Mouse (Mus musculus) kidney, postnatal 25 days (tissue): ENCODE measurements at regions not wholly inside any gene's neighbourhood (a gene's known extent, or its start where the extent isn't known, plus 50 kb on each side); places are given as distances from the start of the nearest gene placed in this dataset.
A peak's percentile ranks its signal among the peaks of the same experiment; 100 is the strongest.

ENCODE experiments used
- DNase-seq, 2 experiments: peaks; one replicate each; pipeline ENCODE4 v3.0.0; 2021; ENCODE audit warnings: mixed read lengths in 2 of 2

- no peak for DNase-seq
Observed at GRCm38 (mm10) chr8:79514655-79515278, 115.4 kb upstream of the Smad1 start.

GRCm38 (mm10) chr8:79508597-79508996 lies 109.3 kb upstream of the Smad1 start:
- no peak for DNase-seq

DNA sequence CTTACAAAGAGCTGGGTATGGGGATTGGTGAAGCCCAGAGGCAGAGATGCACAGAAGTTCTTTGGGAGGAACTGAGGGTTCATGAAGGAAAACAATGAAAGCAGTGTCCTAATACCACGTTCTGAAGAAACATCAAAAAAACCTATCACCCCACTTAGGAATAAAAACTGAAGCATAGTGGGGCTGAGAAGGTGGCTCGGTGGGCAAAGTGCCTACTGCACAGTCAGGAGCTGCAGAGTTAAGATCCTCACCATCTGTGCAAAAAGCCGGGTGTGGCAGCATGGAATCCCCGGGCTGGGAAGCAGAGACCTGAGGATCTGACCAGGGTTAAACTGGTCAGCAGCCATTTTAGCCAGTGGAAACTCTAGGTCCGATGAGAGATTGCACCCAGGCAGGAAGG lies 106.1 kb upstream of the Smad1 start:
- no peak for DNase-seq

- no peak for DNase-seq
Observed at GRCm38 (mm10) chr8:79503906-79504305, 104.6 kb upstream of the Smad1 start.

GRCm38 (mm10) chr8:79502062-79502461 lies 102.7 kb upstream of the Smad1 start:
- DNase-seq, result no peak

DNA sequence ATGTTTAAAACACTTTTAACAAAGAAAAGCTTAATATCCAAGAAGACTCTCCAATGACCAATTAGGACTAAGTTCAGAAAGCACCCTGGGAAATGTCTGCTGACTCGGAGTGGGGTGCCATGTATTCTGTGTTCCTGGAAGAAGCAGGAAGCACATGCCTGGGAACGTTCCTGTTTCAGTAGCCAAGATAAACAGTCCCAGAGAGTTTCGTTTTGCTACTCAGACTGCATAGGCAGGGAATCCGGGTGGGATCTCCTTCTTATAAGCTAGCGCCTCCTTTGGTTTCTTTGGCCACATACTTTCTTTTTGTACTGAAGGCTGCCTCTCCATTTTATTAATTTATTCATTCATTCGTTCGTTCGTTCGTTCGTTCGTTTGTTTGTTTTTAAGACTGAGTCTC lies 101.9 kb upstream of the Smad1 start:
- peak; percentile 39 to 63 for DNase-seq

- no peak for DNase-seq
Observed at GRCm38 (mm10) chr8:79499258-79499657, 99.9 kb upstream of the Smad1 start.

GRCm38 (mm10) chr8:79498611-79499010 lies 99.3 kb upstream of the Smad1 start:
- DNase-seq, result peak in 1 of 2 experiments; percentile 5

GRCm38 (mm10) chr8:79491156-79491698 lies 91.9 kb upstream of the Smad1 start:
- no peak for DNase-seq

DNA sequence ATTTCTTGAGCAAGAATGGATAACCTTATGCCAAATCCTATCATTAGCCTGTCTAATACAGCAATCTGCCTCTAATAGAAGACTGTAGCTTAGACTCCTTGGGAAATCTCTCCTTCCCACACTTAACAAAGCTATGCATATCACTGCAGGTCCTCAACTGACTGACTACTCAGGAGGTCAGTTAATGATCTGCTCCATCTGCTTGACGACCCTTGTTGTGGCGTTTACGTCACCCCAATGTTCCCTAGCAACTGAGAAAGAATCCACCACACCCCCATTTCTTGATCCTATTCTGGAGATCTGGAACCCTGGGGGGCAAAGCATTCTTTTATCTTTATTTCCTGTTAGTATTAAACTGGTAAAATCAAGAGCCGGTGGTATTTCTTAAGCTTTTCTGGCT lies 91.4 kb upstream of the Smad1 start:
- DNase-seq, result no peak

DNA sequence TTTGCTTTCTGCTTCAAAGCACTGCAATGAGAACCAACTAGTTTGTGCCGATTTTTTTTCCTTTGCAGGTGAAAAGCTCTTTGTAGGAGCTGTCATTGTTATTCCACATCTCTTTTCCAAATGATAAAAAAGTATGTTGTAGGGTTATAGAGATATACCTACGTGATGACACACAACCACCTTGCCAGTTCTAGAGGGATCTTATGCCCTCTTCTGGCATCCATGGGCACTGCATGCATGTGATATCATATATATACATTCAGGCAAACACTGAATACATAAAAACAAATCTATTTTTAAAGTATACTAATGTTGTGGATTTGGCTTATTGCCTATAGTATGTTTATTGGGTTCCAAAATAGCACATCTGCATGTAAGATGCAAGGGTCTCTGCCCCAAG lies 89.5 kb upstream of the Smad1 start:
- peak in 1 of 2 experiments; percentile 74 for DNase-seq

DNA sequence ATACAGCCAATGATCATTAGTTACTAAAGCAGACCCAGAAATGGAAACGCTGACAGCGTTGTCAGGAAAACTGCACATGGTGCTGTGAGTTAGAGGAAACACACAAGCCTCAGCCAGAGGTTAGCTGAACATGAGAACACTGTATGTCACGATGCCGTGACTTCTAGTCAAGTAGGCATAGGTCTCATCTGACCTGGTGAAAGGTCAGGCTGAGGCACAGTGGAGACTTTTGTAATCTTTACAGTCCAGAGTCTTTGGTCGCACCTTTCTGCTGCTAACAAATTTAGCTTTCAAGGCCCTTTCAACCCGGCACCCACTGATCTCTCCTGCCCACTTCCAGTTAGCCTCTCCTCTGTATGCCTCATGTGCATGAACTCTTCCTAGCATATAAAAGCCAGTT lies 88.3 kb upstream of the Smad1 start:
- no peak for DNase-seq

- no peak for DNase-seq
Observed at GRCm38 (mm10) chr8:79479326-79479725, 80.0 kb upstream of the Smad1 start.

DNA sequence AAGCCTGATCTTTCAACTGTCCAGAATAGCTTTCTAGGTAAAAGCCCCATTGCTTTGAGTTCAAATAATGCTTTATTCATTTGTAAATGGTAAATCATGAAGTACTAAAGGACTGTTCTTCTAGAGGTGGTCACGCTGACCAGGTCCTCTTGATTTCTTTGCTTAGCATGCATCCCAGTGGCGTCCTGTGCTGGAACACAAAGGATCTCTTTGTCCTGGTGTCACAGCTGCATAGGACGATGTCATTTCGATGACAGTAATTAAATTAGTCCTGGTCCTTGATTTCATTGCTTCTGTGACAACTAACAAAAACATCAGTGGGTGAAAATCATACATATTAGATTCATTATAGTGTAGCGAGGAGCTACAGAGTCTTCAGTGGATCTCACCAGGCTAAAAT lies 76.7 kb upstream of the Smad1 start:
- DNase-seq, result no peak

GRCm38 (mm10) chr8:79474679-79475078 lies 75.4 kb upstream of the Smad1 start:
- DNase-seq, result no peak

- no peak for DNase-seq
Observed at GRCm38 (mm10) chr8:79452101-79452500, 52.8 kb upstream of the Smad1 start.

DNA sequence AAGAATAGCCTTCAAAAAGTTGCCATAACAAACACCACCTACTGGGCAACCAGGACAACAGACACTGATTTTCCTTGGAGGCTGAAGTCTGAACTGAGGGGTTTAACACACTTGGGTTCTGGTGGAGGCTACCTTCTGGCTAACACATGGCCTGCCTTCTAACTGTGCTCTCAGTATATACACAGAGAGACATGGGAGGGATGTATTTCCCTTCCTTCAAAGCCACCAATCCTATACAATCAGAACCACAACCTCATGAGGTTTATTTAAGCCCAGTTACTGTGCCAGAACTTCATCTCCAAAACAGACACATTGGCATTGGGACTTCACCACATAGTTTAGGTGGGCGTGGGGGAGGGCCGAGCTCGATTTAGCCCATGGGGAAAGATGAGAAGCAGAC lies 50.1 kb upstream of the Smad1 start:
- DNase-seq, result no peak
